Mouse (Mus musculus) urinary bladder, postnatal 14 days (tissue): ENCODE measurements around the gene Lin7c.
A peak's percentile ranks its signal among the peaks of the same experiment; 100 is the strongest.

Experiments
- DNase-seq: peaks from one replicate; pipeline ENCODE4 v3.0.0; 2021; ENCODE audit warnings: low spot score

Gene Lin7c

DNA sequence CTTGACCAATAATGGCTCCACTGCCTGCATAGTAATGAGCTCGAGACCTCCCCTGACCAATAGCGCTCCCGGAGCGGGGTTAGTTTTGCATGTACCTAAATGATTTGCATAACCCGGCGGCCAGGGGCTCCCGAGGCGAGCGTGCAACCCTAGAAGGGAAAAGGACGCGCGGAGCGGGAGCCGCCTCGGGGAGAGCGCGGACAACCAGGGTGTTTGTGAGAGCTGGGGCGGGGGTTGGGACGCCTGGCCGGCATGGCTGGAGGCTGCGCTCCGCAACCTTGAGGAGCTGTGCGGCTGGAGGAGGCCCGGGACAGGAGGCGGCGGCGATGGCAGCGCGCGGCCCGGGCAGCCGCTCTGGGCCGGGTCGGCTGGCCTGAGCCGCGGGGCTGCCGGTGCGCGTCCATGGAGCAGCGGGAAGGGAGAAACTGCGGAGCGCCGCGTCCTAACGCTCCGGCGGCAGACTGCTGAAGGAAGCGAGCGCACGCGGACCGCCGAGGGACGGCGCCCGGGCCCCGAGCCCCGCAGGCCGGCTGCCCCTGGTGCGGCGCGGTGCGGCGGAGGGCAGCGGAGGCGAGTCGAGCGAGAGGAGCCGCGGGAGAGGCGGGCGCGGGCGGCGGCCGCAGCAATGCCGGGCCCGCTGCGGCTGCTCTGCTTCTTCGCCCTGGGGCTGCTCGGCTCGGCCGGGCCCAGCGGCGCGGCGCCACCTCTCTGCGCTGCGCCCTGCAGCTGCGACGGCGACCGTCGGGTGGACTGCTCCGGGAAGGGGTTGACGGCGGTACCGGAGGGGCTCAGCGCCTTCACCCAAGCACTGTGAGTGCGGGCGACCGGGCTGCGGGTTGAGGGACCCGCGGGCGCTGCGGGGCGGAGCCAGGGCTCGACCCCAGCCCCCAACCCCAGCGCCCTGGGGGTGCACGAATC, 27.1 kb downstream of the Lin7c start, which contains the start of gene Lgr4:
Gene Lgr4, plus strand, starts transcription at position 152 of the 918 bp plus-strand sequence.
- peak; percentile 97 for DNase-seq

DNA sequence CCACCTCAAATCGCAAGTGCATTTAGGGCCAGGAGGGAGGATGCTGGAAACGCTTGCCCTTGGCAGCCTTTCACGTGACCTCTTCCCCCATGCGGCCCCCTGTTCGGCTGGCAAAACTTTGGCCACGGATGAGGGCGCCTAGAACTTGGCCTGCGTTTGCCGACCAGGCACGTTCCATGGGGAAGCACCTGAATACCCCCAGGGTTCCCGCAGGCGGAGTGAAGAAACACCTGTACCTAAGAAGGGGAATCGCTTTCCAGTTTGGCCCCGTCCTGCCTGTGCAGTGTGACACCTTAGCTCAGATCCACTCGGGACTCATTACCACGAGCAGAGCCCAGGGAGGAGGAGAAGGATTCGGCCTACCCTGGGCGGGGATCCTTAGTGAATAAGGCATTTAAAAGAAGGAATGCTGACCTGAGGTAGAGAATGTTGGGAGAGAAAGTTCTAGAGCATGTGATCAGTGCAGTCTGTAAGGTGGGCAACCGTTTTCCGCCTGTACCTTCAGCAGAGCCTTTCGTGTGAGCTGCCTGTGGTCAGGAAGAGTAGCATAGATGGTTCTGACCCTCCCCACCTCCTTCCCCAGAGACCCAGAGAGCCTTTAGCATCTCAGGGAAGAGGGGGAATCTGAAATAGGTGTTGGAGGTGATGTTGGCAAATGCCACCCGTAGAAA, 28.1 kb downstream of the Lin7c start:
- no peak for DNase-seq

DNA sequence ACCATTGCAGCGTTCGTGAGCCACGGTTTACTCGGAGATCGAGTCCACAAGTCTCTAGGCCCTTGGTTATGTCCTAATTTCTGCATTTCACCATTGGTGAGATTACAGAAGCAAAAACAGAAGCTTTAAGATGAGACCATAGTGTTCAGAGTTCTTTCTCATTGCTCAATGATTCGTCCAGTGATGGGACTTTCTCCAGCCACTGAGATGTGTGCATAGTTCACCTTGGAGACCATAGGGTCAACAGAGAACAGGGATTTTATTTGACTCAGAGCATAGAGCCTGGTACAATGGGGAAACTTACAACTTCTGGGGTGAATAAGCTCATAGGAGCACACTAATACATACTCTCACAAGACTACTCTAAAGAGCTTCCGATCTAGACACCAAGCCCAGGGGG, 29.8 kb downstream of the Lin7c start:
- no peak for DNase-seq

DNA sequence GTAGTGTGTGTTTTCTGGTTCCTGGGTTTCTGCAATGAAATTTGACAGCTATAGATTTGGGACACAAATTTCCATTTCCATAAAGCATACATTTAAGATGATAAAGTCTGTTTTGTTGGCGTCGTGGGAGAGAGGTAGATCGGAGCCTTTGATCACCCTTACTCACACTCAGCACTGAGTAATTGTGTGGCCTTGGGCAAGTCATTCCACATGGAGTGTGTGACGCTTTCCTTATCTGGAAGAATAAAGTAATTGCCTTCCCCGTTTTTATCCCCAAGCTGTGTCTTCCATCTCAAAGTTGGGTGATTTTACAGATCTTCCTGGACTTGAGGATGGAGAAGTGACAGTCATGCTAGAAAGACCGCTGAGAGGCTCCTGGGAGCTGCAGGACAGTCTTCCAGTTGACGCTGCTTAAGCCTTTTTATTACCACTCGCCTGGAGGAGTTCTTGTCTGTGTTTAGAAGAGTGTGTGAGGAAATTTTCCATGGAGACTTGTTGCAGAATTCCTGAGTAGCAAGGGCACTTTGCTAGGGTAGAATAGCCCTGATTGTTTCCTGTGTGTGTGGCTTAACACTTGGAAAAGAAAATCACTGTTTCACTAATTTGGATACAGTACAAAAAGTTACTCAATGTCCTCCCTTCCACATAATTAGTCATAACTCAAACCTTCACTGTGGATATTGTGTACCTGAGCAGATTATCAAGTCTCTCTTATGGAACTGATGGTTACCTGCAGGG, 30.8 kb downstream of the Lin7c start:
- no peak for DNase-seq

DNA sequence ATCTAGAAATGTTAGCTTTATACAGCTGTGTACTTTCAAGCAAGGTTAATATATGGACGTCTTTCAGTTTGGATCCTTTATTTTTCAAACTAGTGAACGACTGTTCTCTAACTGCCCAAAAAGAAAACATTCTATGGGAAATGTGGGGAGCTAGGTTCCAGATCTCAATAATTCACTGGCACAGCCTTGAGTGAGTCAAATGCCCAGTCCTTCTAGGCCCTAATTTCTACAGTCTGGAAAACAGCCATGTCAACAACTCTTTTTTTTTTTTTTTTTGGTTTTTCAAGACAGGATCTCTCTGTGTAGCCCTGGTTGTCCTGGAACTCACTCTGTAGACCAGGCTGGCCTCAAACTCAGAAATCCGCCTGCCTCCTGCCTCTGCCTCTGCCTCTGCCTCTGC, 31.7 kb downstream of the Lin7c start:
- DNase-seq, result no peak

DNA sequence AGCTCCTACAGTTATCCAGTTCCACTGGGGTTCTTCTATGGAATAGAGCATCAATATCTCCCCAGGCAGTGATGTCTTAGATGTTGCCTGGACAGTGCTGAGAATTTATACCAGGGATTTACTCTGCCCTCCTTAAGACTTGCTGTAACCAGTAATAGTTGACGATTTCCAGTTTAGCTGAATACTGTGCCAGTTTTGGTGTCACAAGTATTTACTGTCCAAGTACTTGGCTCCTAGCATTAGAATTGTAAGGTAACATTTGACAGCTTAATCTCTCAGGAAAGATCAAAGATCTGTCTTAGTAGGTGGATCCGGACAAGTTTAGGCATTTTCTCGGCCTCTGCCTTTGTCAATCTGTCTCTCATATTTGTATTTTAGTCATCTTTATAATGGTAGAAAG, 32.4 kb downstream of the Lin7c start:
- DNase-seq, result no peak

DNA sequence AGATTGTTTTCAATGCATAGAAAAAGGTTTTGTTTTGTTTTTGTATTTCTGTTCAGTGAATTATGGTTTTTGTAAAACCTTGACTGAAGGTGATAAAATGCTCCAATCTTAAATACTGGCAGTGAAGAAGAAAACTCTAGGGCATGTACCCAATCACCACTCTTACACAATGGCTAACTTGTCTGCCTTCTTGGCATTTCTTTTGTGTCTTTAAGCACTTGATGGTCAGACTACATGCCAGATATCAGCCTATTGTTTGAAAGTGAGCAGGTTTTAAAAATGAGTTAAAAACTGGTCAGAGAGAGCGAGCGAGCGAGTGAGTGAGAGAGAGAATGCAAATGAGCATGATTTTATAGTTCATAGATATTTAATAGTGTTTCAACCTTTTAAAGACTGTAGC, 33.3 kb downstream of the Lin7c start:
- no peak for DNase-seq

DNA sequence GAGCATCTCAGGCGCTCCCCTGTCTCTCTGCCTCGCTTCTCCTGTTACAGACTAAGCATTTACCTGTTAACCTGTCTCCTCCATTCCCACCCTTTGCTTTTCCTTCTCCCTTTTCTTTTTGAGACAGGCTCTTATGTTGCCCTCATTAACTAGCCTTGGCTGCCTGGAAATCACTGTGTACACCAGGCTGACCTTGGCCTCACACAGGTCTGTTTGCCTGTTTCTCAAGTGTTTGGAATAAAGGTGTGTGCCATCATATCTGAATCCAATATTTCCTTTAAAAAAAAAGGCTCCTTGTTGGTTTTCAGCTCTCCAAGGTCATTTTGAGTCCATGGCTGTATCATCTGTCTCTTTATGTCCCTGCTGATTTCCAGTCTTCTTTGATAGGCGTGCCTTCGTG, 36.3 kb downstream of the Lin7c start:
- DNase-seq, result no peak

DNA sequence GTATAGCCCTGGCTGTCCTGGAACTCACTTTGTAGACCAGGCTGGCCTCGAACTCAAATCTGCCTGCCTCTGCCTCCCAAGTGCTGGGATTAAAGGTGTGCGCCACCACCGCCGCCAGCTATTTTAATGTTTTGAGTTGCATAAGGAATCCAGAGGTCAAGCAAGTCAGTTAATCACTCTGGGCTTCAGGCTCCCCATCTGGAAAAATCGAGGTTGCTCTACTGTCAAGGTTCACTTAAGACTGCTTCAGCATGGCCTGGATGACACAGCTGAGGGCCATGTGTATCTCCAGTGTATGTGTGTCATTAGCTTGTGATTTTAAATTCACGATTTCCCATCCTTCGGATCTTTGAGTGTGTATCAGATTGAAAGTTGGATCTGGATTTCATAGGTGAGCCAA, 36.8 kb downstream of the Lin7c start:
- no peak for DNase-seq

DNA sequence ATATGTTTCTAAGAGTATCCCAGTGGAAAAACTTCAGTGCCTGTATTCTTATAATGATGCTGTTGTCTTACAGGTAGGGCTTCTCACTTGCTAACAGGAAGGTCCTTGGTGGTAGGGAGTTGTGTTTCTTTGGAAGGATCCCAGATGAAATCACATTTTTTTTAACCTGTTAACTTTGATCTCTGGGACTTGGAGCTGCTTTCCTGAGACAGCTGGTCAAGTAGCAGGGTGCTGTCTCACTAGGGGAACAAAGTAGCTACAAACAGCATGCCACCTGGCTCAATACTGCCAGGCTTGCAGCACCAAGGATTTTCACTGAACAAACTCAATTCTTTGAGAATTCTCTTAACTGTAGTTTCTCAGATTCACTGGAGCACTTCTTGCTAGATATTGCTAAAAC, 37.2 kb downstream of the Lin7c start:
- DNase-seq, result no peak

DNA sequence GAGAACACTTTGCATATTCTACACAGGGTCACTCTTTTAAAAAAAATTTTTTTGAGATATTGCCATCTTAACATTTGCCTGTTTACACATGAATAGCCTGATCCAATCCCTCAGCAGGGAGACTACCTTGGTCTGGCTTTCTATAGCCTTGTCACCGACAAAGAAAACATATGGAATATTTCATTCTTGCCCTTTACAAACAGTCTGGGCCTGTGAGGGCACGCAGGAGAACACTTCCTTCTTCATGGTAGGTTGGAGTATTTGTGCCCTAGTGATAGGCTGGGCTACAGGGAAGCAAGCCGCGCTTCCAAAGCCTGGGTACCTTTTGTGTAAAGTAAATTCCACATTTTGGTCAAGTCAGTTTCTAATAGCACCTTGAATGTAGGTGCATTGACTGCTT, 38.1 kb downstream of the Lin7c start:
- peak; percentile 50 for DNase-seq

DNA sequence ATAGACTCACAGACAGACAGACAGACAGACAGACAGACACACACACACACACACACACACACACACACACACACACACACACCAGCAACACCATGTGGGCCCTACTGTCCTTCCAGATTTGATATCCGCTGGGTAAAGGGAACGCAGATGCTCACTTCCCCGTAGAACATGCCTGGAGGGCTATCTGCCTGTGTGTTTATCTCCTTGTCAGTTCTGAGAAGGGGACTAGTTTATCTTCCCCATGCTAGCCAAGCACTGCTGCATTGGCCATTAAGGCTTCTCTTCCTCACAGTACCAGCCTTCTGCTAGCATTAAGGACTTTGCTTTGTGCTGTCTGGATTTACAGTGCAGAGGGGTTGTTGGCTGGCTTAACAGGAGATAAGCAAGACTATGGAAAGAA, 38.6 kb downstream of the Lin7c start:
- DNase-seq, result no peak

DNA sequence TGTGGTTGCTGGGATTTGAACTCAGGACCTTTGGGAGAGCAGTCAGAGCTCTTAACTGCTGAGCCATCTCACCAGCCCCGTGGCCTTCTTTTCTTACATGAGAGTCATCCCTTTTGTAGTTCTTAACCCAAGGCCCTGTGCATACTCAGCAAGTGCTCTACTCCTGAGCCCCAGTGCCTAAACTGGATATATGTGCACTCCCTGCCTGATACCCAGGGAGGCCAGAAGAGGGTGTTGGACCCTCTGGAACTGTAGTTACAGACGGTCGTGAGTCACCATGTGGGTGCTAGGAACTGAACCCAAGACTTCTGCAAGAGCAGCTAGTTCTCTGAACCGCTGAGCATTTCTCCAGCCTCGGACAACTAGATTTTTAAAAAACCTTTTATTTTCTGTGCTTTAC, 39.7 kb downstream of the Lin7c start:
- no peak for DNase-seq

DNA sequence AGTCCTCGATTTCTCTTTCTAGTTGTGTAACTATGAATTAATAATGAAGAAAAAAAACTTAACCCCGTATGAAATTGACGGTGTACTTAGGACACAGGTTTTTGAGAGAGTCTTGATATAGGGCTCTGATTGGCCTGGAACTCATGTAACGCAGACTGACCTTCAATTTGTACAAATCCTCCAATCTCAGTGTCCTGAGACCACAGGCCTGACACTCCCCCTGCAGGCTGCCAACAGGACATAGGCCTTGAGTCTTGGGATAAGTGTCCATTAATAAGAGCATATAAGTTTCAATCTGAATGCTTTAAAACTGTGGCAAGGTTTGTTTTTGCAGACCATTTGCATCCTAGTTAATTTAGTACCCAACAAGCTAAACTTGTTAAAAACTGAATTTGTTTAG, 40.1 kb downstream of the Lin7c start:
- no peak for DNase-seq

DNA sequence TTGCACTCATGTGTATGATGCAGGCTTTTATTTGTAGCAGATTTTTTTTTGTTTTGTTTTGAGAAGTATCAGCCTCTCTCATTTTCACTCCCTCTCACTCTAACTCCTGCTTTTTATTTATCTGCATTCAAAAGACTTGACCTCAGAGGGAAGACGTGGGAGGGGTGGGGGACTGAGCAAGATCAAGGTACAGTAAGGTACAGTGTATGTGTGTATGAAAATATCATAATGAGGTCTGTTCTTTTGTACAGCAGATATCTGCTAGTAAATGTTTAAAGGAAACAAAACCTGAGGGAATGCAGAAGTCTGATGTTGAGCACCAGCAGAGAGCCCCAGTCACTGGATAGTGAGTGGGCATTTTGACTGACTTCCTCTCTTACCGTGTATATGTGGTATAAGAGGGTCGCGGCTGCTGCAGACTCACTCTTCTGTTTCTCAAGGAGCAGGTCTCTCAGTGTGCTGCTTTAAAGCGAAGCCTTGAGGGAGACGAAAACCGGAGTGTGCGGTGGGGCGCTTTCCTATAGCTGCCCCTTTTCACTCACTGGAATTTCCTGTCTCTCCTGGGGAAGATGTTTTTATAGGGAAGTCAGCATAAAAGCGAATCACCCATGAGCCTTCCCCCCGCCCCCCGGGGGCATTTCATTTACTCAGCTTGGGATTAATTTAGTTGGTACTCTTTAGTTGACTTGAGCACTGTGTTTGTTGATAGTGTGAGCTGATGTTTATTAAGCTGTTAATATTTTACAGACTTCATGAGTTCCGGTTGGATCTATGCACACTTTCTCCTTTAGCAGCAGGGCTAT, 41.5 kb downstream of the Lin7c start:
- DNase-seq, result no peak

DNA sequence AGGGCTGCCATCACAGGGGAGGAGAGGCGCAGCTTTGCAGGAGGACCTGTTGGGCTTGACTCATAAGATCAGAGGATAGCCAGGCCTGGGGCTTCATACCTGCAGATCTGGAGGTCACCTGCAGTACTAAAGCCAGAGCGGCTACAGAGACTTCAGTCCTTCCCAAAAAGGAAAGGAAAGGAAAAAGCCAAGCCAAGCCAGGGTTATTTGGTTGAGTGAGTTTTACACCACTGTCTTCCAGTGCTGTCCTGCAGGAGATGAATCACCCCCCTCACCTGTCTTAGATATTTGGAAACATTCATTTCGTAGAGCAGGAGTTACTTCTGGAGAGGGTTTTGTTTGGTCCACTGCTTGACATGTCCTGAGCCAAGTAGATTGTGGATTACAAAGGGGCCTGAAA, 42.5 kb downstream of the Lin7c start:
- DNase-seq, result no peak

DNA sequence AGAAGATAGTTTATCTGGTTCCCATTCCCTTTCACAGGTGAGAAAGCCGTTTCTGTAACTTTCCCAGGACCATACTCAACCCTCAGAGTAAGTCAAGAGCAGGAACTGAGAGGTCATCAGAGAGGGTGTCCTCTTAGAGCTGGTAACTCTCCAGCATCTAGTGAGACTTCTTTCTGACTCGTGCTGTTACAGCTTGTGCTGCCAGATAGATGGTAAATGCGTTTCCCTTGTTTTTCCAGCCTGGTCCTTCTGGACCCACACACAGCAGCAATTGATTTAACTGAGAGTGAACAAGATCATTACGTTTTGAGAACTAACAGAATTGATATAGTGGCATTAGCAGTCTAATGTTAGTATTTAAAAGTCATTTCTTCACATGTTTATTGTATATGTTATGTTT, 43.4 kb downstream of the Lin7c start:
- no peak for DNase-seq

DNA sequence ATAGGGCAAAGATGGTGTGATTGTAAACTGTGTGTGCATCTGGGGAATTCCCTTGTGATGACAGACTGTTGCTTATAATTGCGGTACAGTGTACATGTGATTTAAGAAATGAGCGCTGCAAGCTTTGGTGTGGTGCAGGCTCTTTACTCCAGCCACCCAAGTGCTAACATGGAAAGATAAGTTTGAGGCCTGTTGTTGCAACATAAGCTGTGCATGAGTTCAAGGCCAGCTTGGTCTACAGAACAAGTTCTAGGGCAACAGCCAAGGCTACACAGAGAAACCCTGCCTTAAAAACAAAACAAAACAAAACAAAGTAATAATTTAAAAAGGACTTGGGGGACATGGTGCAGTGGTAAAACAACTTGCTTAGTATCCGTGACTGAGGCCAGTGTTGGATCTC, 44.5 kb downstream of the Lin7c start:
- no peak for DNase-seq

DNA sequence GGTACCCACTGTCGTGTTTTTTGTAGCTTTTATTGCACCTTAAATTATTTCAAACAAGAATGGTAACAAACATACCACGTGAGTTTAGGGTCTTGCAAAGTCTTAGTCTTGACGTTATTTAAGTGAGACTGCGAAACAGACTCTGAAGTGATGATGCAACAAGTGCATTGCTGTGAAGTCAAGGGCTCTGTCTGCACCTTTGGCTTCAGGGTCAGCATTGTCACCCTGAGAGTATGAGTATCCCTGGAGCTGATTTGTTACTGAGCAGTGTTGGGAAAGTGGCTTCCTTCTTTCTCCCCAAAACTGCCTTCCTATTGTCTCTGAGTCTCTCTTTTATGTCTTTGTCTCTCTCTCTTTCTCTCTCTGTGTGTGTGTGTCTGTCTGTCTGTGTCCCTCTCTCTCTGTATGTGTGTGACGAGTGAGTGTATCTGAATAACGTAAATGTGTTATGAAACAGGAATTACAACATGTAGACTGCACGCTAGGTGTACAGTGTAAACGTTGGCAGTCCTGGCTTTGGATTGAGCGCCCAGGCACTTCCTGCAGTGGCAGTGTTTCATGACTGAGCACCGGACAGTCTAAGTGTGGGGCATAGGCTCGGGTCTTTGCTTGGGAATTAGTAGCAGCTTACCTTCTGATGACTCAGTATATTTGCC, 45.2 kb downstream of the Lin7c start:
- DNase-seq, result no peak

DNA sequence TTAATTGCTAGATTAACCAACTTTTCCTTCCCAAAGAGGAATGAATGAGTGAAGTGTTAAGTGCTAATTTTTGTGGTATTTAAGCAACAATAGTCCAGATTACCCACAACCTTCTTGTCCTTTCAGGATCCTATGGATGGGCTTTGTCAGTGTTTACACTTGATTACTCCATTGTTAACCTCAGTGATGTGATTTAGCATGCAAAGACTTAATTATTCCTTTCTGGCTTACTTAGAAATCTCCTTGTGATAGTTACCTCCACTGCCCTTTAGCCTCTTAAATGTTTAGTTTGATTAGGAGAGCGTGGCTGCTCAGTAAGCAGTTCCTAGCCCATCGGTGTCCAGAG, 45.7 kb downstream of the Lin7c start:
- DNase-seq, result no peak

DNA sequence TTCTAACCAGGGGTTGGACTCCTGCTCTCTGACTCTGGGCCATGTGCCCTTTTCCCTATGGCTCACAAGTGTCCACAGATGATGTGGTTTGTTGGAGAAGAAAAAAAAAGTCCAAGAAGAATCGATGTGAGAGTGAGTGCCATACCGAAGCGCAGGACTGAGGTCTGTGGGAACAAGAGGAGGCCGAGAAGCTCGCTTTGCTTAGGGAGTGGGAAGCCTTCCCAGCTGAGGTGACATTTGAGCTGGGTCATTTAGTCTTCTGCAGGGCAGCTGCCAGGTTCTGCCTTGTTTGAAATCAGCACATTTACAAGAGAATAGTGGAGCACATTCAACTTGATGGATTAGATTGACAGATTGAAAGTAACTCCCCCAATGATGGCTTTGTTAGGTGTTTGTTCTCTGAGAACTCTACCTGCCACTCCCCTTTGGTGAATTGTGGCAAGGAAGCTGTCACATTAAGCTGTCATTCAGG, 51.4 kb downstream of the Lin7c start:
- no peak for DNase-seq
